Mouse (Mus musculus): Measurements from ENCODE around the gene Clip3.

- TF ChIP-seq CTCF (conservative IDR thresholded peaks at IDR 0.05; ENCODE audit: low read length) (no peak), NANOG (IDR thresholded peaks at IDR 0.05; ENCODE audit: borderline replicate concordance, low read length) (peak; percentile 99), POU5F1 (IDR thresholded peaks at IDR 0.05; ENCODE audit: borderline replicate concordance, low read length) (peak; percentile 91)
Measured at GRCm38 (mm10) chr7:30265935-30266334, 25.6 kb upstream of the Clip3 start.
